9 mouse cellular contexts compared by ENCODE assay signal in genomic region chr12:4593930-4594391, GRCm38 (mm10). TPM values are rescaled to one million over a fixed set of nuclear protein-coding genes. Genes with fewer than 3 reads are reported as not detected.
DNase-seq lines count a peak whose midpoint lies in the region; ATAC-seq and TF ChIP-seq lines count a peak whose summit lies in the region.
"Had no signal": no experiment of that assay in that cellular context is flagged by ENCODE, and none has a peak within 500 bp of the region (broad histone marks: within the 10 kb centered on the region; RNA-seq: fewer than 3 reads in every experiment).

No protein-coding gene starts in this region.

- no peaks in the 10 kb centered on the region for H3K36me3 ChIP-seq in heart, embryonic 12.5 days
- peaks cover 0 to 11% of the 10 kb centered on the region in 2 experiments for H3K36me3 ChIP-seq in CH12.LX (replicated peaks in 1 of 2; ENCODE audit: control insufficient read depth in 1 of 2, insufficient read depth in 1 of 2, low read length in 1 of 2)
- H3K36me3 ChIP-seq in forebrain, embryonic 12.5 days (replicated peaks): no peaks in the 10 kb centered on the region
- no peaks in the 10 kb centered on the region for H3K36me3 ChIP-seq in liver, embryonic 15.5 days (replicated peaks)

- dilution Hi-C loops in CH12.LX (cut with MboI; ENCODE audit: extremely low pct_ligation_motif_present, extremely low pct_unique_long_range_greater_than_20kb, low sequenced_read_pairs): no loop called here

- peak overlapping the region; percentile 75 for H3K4me2 ChIP-seq in heart, embryonic 12.5 days
- peak overlapping the region; percentile 99 for H3K4me2 ChIP-seq in CH12.LX (ENCODE audit: insufficient read depth, low read depth, poor library complexity, severe bottlenecking)
- peak overlapping the region; percentile 69 for H3K4me2 ChIP-seq in forebrain, embryonic 12.5 days
- peak overlapping the region; percentile 97 for H3K4me2 ChIP-seq in liver, embryonic 15.5 days

- H3K27me3 ChIP-seq in heart, embryonic 12.5 days (replicated peaks): no peaks in the 10 kb centered on the region
- no peaks in the 10 kb centered on the region for H3K27me3 ChIP-seq in CH12.LX (replicated peaks)
- H3K27me3 ChIP-seq in forebrain, embryonic 12.5 days: peaks cover 11% of the 10 kb centered on the region; the same call in 1 of the 2 replicates
- H3K27me3 ChIP-seq in liver, embryonic 15.5 days: no peaks in the 10 kb centered on the region

- TF ChIP-seq EP300 in CH12.LX (IDR thresholded peaks at IDR 0.05; ENCODE audit: low read length): no peak

- H3K27ac ChIP-seq in heart, embryonic 12.5 days (ENCODE audit: poor library complexity, severe bottlenecking): peak overlapping the region; percentile 85; the same call in 1 of the 2 replicates
- H3K27ac ChIP-seq in CH12.LX (ENCODE audit: insufficient read depth, low read depth): peak overlapping the region; percentile 12
- H3K27ac ChIP-seq in forebrain, embryonic 12.5 days: no peak overlapping the region
- 0 out of 2 replicates have a peak overlapping the region, but pooled peaks have one; percentile 88 for H3K27ac ChIP-seq in liver, embryonic 15.5 days (replicated peaks)

- H3K4me3 ChIP-seq in heart, embryonic 12.5 days: peak overlapping the region; percentile 93
- peak overlapping the region; percentile 91 to 95 (median 91) for H3K4me3 ChIP-seq in CH12.LX (replicated peaks in 1 of 3; ENCODE audit: low read depth in 2 of 3, low read length in 2 of 3, poor library complexity in 1 of 3)
- H3K4me3 ChIP-seq in forebrain, embryonic 12.5 days (replicated peaks): peak overlapping the region; percentile 94
- peak overlapping the region; percentile 97 for H3K4me3 ChIP-seq in liver, embryonic 15.5 days (replicated peaks)

- no peak for DNase-seq in heart, postnatal 36 days
- DNase-seq in CH12.LX (ENCODE audit: extremely low read depth): no peak
- DNase-seq in T-cell, adult 2 months (ENCODE audit: low spot score): no peak
- DNase-seq in kidney, postnatal 14 days: no peak

- H3K79me2 ChIP-seq in CH12.LX (replicated peaks; ENCODE audit: control insufficient read depth, extremely low read depth, insufficient read depth, poor library complexity, severe bottlenecking): peaks cover 29% of the 10 kb centered on the region

- TF ChIP-seq POLR2A in CH12.LX (IDR thresholded peaks at IDR 0.05; ENCODE audit: low read depth, low read length): no peak

- no peak for TF ChIP-seq CTCF in CH12.LX (conservative IDR thresholded peaks at IDR 0.05 in 1 of 2, IDR thresholded peaks at IDR 0.05 in 1 of 2; ENCODE audit: low read depth in 2 of 2, low read length in 2 of 2)

- in situ Hi-C loops in CH12.LX (cut with MboI; ENCODE audit: low pct_ligation_motif_present, low pct_unique_long_range_greater_than_20kb, low sequenced_read_pairs): no loop called here

- TF ChIP-seq RAD21 in CH12.LX (IDR thresholded peaks at IDR 0.05; ENCODE audit: low read depth, low read length): no peak

- WGBS in heart, embryonic 12.5 days: 64% methylated on average over 9 of the region's 9 CpGs
- WGBS in forebrain, embryonic 12.5 days: 65% methylated on average over 9 of the region's 9 CpGs
- 22% methylated on average over 9 of the region's 9 CpGs for WGBS in liver, embryonic 15.5 days (ENCODE audit: insufficient replicate concordance)

- ATAC-seq in heart, embryonic 12.5 days (ENCODE audit: insufficient number of reproducible peaks, low FRiP score): no peak
- ATAC-seq in forebrain, embryonic 12.5 days (ENCODE audit: low FRiP score): no peak
- no peak for ATAC-seq in liver, embryonic 15.5 days (ENCODE audit: insufficient read depth)
- no peak for ATAC-seq in frontal cortex, adult (ENCODE audit: low TSS enrichment)

- H3K4me1 ChIP-seq in heart, embryonic 12.5 days (replicated peaks): peaks cover 16% of the 10 kb centered on the region
- peaks cover 4 to 41% of the 10 kb centered on the region in 2 experiments; a peak in 3 of 4 replicates for H3K4me1 ChIP-seq in CH12.LX (ENCODE audit: control insufficient read depth in 1 of 2, insufficient read depth in 2 of 2)
- H3K4me1 ChIP-seq in forebrain, embryonic 12.5 days: peaks cover 6% of the 10 kb centered on the region
- H3K4me1 ChIP-seq in liver, embryonic 15.5 days (replicated peaks): peaks cover 34% of the 10 kb centered on the region

- intact Hi-C loops in heart, postnatal 36 days (cut with DNase I): loop anchor here (5.0 to 10.0 kb wide), 3 partner anchors 43 to 251 kb away; partner anchors contain the start of genes Fam228b, Fkbp1b, Pfn4 and Wdcp

- no peaks in the 10 kb centered on the region for H3K9me3 ChIP-seq in heart, embryonic 12.5 days (replicated peaks)
- no peaks in the 10 kb centered on the region for H3K9me3 ChIP-seq in CH12.LX (replicated peaks; ENCODE audit: low read length)
- no peaks in the 10 kb centered on the region for H3K9me3 ChIP-seq in forebrain, embryonic 12.5 days
- H3K9me3 ChIP-seq in liver, embryonic 15.5 days (replicated peaks): no peaks in the 10 kb centered on the region

- peak overlapping the region; percentile 96 for H3K9ac ChIP-seq in heart, embryonic 12.5 days
- peak overlapping the region; percentile 88 for H3K9ac ChIP-seq in CH12.LX (ENCODE audit: insufficient read depth, low read depth)
- H3K9ac ChIP-seq in forebrain, embryonic 12.5 days: no peak overlapping the region
- H3K9ac ChIP-seq in liver, embryonic 15.5 days: peak overlapping the region; percentile 95

TF ChIP-seq in CH12.LX, 34 proteins besides CTCF, POLR2A, EP300 and RAD21:
- TF ChIP-seq NELFE (IDR thresholded peaks at IDR 0.05; ENCODE audit: low read depth, low read length): no peak
- no peak for TF ChIP-seq MYC (IDR thresholded peaks at IDR 0.05; ENCODE audit: low read depth, low read length)
- no peak for TF ChIP-seq CHD2 (IDR thresholded peaks at IDR 0.05; ENCODE audit: low read length)
- TF ChIP-seq NRF1 (IDR thresholded peaks at IDR 0.05; ENCODE audit: low read depth, low read length): no peak
- TF ChIP-seq ETS1 (conservative IDR thresholded peaks at IDR 0.05; ENCODE audit: low read depth, low read length): no peak
- TF ChIP-seq IRF4 (IDR thresholded peaks at IDR 0.05; ENCODE audit: low read depth, low read length): no peak
- no peak for TF ChIP-seq GABPA (IDR thresholded peaks at IDR 0.05; ENCODE audit: insufficient replicate concordance, low read depth, low read length)
- TF ChIP-seq MAX (IDR thresholded peaks at IDR 0.05; ENCODE audit: low read length): no peak
- no peak for TF ChIP-seq CHD1 (IDR thresholded peaks at IDR 0.05; ENCODE audit: low read depth, low read length)
- TF ChIP-seq ZKSCAN1 (IDR thresholded peaks at IDR 0.05; ENCODE audit: borderline replicate concordance, low read depth, low read length): no peak
- no peak for TF ChIP-seq KAT2A (IDR thresholded peaks at IDR 0.05; ENCODE audit: insufficient replicate concordance, low read length)
- no peak for TF ChIP-seq MXI1 (IDR thresholded peaks at IDR 0.05; ENCODE audit: low read depth, low read length)
- TF ChIP-seq ZC3H11A (IDR thresholded peaks at IDR 0.05; ENCODE audit: low read depth, low read length): no peak
- TF ChIP-seq RCOR1 (conservative IDR thresholded peaks at IDR 0.05; ENCODE audit: low read depth, low read length): no peak
TF ChIP-seq in CH12.LX: peak in this region for 0.

RNA-seq across cellular contexts. Expression of gene Gm3625, which starts 1.2 kb away (rescaled TPM):
- not detected in 2 replicates for polyA plus RNA-seq in heart, embryonic 12.5 days (2016; fragmentation: Nextera tagmentation; extraction: Ambion mirVana)
- not detected for total RNA-seq in heart, postnatal 36 days (2021)
- total RNA-seq in CH12.LX (2012; rRNA removed): not detected in 2 replicates
- not detected in 2 replicates for total RNA-seq in CH12.LX (2014; rRNA removed)
- not detected in 2 replicates for polyA plus RNA-seq in CH12.LX (2012; ENCODE audit: insufficient read length, low read depth)
- polyA plus RNA-seq in forebrain, embryonic 12.5 days (2016; fragmentation: Nextera tagmentation; extraction: Ambion mirVana): not detected in 2 replicates
- not detected in 2 replicates for polyA plus RNA-seq in liver, embryonic 15.5 days (2015; fragmentation: Nextera tagmentation; extraction: Ambion mirVana)
- polyA plus RNA-seq: large intestine, adult 2 months had no signal

RNA-seq across cellular contexts. Expression of gene Itsn2, which starts 1.5 kb away (rescaled TPM):
- 38.5 and 43.7 TPM in 2 replicates for polyA plus RNA-seq in heart, embryonic 12.5 days (2016; fragmentation: Nextera tagmentation; extraction: Ambion mirVana)
- 10 to 100 TPM; 35.4 to 43.5 TPM for total RNA-seq in heart, postnatal 36 days (2021)
- 27.9 and 32.3 TPM in 2 replicates for total RNA-seq in CH12.LX (2012; rRNA removed)
- 48.1 and 54.1 TPM in 2 replicates for total RNA-seq in CH12.LX (2014; rRNA removed)
- polyA plus RNA-seq in CH12.LX (2012; ENCODE audit: insufficient read length, low read depth): 44.4 and 45.6 TPM in 2 replicates
- polyA plus RNA-seq in forebrain, embryonic 12.5 days (2016; fragmentation: Nextera tagmentation; extraction: Ambion mirVana): 17.9 and 20.1 TPM in 2 replicates
- polyA plus RNA-seq in liver, embryonic 15.5 days (2015; fragmentation: Nextera tagmentation; extraction: Ambion mirVana): 19.9 and 20.5 TPM in 2 replicates
